Mouse (Mus musculus) cerebellum, adult 8-10 months (tissue): ENCODE results near the gene Ghitm.
"Not testable (repeated sequence)": the region's sequence is repeated elsewhere in the genome, so short reads cannot be mapped to it uniquely, and the experiment has no call there.

Experiments used
- DNase-seq: peaks from one replicate; pipeline ENCODE4 v3.0.0; 2022

Ghitm gene

DNA sequence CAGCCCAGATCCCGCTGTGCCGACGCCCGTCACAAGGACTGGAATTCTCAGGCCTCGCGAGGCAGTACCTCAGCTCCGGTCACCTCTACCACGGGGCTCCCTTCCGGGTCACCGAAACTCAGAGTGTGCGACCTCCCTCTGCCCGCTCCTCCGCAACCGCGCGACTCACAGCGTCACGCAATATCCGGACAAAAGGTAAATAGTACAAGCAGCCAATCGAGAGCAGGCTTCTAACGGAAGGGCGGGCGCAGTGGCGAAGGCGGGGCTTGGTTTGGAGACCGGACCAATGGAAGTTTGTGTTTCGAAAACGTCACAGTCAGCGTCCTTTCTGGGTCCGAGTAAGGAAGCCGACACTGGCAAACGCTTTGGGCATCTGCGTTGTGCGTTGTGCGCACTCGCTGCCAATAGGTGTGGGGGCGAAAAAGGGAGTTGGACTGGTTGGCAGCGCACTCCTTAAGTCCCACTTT, at the start of gene Ghitm:
Gene Ghitm (minus strand): TSS at position 146 of the 467 bp plus-strand sequence.
- peak; percentile 97 for DNase-seq

DNA sequence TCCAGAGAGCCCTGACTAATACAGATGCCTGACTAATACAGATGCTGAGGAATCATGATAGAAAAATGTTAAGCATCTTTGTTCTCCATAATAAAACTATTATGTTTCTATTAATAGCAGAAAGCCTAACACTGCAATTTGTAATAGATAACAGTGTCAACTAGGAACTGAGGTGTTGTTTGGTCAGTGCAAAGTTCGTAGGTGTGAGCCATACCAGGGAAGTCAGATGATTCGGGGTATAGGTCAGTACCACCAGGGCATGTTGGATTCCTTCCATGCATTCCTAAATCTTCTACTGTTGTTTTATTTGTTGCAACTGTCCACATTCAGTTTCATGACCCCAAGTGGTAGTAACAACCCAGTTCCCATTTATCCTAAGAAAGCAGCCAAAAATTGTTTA, 49.8 kb upstream of the Ghitm start:
- DNase-seq, result no peak

DNA sequence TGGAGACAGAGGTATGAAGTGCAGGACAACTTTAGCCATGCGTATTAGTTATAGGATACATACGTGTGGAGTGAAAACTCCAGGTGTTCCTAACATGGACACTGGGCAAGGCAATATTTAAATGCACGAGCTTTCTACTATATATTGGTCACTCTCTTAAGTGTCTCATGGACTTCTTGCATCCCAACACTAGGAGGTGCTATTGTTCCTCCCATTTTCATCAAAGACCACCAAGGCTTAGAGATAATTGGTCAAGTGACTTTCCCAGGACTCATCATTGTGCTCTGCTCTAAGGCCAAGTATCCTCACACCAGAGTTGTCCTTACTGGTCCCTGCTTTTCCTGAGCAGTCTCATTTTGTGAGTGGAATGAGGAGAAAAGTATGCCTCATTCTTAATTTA, 39.4 kb upstream of the Ghitm start:
- no peak for DNase-seq

DNA sequence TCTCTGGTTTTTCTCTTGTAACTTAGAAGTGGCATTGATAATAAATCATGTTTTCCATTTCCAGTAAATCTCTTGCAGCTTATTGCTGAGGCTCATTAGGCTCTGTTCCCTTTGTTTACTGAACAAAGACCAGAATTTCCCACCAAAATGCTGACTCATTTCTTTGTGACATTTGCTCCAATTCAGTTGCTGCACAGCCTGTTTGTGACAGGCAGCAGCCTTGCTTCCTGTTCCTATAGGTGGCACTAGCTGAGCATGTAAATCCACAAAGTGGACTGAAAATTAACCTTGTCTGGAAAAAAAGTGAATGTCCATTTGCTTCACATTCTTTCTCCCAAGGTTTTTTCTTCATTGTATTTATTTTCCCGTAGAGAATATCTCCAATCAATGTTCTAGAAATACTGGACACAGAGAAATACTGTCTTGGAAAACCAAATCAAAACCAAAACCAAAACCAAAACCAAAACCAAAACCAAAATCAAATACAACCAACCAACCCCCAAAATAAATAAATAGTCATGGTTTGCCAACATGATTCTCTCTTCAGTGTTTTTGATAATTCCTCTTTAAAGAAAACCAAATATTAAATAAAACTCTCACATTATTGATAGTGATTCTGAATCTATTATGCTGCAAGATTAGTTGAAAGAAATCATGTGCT, 30.3 kb upstream of the Ghitm start:
- DNase-seq, result no peak

DNA sequence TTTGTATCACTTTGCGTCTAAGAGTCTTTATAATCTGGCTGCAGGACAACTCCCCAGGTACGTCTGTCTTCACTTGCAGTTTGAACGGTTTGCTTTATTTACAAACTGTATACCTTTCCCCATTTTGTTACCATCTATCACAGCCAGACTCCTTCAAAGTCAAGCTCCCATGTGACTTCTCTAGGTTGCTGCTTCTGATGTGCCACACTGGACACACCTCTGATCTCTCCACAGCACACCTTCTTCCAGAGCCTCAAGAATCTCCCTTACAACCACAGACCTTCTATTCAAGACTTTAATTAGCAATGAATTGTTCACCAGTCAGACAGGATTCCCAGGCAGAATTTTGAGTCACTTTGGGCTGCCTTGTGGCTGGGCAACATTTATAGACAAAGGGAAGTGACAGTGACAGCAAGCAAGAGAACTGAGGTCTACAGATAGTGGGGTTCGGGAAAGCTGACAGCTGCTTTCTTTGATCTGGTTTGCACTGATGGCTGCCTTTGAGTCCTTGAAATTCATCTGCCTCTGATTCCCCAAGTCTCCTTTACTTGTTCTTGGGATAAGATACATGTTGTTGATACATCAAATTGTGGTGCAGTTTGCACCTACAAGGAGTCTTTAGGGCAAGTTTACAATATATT, 29.4 kb upstream of the Ghitm start:
- no peak for DNase-seq

DNA sequence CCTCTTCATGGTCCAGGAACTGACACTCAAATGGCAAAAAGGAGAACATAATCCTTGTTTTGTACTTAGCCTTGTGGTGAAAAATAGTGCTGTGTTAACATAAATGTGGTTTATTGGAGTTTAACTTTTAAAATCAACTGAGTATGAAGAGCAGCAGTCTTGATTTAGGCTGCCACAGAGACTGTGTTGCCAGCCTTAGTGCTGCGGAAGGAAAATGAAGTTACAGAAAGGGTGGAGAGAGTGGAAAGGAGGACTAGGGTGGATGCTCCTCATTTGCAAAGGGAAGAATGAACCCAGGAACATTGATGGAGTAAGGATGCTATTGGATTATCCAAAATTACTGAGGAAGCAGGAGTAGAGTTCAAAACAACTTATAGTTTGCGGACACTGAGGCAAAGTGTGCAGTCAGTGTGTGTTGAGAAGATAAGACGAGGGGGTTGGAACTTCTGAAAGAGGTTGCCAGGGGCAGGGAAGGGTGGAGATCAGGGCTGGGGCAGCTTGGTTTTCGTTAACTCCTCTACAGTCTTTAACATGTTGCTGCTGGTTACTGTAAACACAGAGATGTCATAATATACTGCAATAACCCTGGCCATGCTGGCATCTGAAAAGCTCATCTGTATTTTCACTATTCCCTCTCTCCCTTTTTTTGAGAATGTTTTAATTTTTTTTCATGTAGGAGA, 28.3 kb upstream of the Ghitm start:
- no peak for DNase-seq

DNA sequence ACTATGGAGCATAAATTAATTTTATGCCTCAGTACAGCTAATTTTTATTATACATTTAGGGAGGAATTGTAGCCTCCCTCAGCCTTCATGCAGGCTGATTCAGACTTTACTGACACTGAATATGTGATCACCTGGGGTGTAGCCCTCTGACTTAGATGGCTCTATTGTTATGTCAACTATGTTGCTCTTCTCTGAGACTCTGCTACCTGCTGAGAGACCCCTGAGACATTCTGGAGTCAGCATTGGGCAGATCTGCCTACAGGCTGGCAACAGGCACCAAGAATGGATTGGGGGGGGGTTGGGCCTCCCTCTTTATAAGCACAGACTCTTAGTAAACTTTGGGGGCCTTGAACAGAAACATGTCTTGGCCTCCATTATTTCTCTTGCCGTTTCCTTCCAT, 19.3 kb upstream of the Ghitm start:
- DNase-seq, result no peak

DNA sequence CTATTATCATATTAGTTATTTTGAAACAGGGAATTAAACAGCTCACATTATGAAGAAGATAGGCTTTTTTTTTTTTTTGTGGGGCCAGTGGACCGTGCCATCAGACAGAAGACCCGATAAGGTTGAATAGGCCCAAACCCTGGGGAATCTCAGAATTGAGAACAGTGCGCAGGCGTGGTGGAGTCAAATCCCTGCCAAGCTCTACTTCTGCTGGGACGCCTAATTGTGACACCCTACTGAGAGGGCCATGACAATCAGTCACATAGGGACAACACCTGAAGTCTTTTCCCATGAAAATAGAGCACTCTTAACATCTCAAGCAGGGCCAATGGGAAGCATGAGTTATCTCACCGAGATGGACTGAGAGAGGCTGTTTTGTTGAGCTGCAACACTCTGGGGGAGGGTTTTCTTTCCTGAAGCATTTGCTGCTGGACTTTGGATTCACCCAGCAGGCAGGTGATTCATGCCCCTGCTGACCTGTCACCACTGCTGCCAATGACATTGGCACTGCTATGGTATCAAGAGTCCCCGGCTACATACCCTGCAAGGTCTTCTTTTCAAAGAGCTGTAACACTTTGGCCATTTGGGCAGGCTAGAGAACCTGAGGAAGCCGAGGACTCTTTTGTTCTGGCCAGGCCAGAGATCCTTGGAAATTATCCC, 4.1 kb upstream of the Ghitm start:
- no peak for DNase-seq

DNA sequence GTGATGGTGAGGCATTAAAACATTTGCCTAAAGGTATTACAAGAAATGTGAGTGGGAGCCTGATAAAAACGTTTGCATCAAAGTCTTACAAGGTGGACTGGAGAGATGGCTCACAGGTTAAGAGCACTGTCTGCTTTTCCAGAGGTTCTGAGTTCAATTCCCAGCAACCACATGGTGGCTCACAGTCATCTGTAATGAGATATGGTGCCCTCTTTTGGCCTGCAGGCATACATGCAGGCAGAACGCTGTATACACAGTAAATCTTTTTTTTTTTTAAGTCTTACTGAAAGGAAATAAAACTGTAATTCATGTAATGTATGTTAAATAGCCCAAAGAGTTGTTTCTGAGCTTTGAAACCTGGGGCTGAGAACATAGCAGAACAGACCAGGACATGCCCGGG, 2.5 kb upstream of the Ghitm start:
- DNase-seq, result not testable (repeated sequence)

DNA sequence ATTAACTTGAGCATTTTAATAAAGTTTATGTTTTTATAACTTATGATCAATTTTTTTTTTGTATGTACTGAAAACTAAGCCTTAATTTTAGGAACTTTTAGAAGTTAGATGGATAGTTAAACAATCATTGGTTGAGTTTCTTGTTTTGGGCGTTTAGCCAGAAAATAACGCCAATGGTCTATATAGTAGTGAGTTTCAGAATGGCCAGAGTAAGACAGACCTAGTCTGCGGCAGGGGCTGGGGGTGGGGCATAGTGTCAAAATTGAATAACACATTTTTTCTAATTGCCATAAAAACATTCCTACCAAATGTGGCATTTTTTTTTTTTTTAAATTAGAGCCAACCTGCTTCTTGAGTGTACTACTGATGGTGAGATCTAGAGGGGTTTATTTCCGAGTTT, 1.0 kb upstream of the Ghitm start:
- no peak for DNase-seq

DNA sequence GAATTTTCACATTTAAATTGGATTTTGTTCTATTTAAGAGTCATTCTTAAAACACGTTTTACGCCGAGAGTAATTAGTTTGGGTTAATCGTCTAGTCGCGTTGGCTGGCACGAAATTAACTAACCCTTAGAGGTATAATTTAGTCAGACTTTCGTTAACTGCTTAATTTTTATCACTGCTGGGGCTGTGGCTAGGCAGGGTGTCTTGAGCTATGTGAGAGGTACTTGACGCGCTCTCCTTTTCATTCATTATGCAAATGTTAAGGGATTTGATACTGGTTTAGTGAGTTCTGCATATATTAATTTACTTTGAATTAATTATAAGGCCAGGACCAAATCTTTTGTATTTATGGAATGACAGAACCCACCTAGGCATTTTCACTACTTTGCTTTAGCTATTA, 599 bp upstream of the Ghitm start:
- no peak for DNase-seq

DNA sequence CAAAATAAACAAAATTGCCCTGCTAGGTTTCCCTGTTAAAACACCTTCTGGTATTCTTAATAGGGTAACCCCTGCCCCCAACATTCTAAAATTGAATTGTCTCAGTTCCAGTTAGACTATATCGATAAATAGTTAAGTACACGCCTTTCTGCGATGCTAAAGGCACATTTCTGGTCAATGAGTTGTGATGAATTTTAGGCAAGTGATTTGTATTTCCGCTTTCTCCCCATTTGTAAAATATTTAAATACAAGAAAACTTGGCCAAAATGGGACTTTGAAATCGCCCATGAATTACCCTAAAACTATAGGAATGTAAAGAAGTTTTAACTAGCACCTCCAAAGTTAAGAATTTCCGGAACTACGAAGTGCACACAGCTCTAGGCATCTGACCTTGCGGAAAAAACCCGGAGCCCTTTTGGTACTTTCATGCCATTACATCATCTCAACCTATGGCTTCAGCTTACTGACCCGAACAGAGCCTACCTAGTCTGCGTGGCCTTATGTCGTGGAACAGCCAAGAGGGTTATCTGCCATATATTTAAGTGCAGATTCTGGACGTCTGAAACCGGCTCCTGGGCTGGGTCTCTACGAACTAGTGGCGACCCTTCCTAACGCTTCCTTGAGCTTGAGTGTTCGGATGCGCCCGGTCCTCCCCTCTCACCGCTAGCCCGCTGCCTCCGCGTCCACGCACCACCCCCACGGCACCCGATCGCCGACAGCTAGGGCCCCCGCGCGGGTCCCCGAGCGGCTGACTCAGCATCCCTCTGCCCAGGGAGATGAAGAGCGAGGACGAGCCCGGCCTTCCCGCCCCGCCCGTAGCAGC, 557 bp downstream of the Ghitm start:
- no peak for DNase-seq

DNA sequence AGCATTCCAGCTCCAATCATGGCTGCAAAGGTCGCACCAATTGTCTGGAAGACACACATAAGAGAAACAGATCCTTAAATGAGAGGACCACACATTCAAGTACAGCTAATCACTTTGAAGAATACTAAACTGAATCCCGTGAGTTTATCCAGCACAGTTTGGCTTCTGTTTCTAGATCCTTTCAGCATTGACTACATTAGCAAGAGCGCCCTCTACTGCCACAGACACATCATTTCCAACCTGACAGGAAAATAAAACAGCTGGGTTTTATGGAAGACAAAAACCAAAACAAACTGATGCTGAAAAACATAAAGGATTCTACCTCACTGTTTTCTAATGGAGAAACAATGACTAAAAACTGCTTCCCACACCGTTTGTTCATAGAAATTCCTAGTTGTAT, 7.4 kb downstream of the Ghitm start:
- DNase-seq, result peak; percentile 31

DNA sequence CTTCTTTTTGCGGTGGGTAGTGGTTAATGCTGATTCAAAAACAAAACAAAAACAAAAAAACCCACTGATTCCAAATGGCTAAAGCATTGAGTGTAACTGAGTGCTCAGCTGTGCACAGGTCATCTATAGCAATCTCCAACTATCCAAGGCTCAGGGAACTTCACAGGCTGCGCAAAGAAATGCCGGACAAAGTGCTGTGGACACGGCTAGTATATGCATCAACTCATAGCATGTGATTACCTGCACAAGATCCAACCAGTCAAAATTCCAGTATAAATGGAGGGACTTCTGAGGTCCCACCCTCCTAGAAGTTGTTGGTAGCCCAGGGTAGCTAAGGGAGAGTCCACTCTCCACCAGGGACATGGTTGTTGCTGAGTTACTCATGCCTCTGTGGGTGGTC, 15.8 kb downstream of the Ghitm start:
- no peak for DNase-seq

DNA sequence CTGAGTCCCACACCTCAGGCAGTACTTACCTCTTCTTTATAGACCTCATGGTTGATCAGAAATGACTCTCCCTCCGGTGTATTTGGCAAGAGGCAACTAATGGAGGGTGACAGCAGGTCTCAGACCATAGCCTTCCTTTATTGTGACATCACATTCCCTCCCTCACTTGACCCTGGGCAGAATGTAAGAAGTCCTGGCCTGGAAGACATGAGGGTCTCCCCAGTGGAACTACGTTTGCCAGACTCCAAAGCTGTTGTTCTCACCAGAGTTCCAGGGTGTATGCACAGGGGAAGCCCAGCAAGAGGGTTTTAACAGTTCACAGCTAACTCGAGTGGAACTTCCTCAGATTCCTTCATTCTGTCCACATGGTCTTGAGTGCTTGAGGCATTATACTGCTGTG, 21.1 kb downstream of the Ghitm start, which contains the start of gene 2610528A11Rik:
Gene 2610528A11Rik (minus strand): TSS at position 101 of the 400 bp plus-strand sequence.
- no peak for DNase-seq

DNA sequence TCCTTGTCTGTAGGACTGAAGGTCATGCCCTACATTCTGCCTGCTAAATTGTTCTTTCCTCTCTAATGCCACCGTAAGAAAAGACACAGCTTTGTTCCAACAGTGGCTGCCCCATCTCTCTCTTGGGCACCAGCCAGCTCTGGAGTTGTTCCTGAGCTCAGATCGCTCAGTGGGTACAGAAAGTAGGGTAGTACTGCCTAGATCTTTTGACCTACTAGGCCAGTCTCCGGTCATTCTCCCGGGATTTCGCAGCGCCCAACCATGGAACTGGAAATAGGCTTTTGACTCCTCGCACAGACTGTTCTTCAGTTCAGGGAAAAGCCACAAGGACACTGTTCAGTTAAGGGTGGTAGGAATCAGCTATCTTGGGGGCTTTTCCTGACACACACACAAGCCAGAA, 22.1 kb downstream of the Ghitm start:
- no peak for DNase-seq

DNA sequence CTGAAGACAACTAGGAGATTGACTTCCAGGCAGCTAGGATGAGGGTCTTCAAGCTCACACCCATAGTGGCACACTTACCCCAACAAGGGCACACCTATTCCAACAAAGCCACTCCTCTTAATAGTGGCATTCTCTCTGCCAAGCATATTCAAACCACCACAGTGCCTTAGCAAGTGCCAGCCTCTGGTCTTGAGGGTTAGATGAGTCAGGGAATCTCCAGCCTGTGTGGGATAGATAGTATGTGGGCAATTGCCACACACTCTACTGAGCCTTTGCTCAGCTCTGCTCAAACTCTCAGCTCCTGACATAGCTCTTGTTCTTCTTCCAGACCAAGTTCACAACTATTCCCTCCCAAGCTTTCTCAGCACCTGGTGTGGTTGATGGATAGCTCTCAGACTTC, 23.7 kb downstream of the Ghitm start:
- DNase-seq, result no peak

DNA sequence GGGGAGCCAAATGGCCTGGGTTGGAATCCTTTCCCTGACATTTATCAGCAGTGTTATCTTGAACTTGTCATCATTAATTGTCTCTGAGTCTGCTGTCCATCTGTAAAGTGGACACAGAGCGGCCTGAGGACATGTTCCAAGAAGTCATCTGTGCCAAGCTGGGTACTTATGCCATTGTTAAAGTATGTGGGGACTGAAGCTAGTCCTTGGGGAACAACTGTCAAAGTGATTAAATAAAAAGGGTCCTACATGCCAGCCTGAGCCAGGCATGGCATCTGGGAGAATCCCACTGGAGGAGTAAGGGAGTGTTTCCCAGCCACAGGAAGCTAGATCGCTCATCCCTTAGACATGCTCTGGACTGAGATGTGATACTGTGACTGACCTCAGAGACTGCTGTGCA, 24.6 kb downstream of the Ghitm start:
- no peak for DNase-seq

DNA sequence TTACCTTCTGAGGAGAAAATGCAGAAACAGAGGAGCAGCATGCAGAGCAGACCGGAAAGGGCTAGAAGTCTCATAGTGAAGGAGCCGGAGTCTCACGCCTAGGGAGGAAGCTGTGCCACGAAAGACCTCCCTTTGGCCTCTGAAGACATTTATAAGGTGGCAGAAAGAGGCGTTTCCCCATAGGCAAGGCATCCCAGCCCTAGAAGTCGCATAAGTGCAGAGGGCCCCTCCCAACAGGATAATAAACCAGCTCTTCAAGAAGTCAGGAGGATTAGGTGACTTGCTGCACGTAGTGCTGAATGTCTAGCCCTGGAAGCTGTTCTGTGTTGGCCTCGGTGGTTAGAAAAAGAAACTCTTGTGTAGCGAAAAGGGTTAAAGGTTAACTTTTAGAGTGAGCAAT, 25.1 kb downstream of the Ghitm start:
- DNase-seq, result no peak

DNA sequence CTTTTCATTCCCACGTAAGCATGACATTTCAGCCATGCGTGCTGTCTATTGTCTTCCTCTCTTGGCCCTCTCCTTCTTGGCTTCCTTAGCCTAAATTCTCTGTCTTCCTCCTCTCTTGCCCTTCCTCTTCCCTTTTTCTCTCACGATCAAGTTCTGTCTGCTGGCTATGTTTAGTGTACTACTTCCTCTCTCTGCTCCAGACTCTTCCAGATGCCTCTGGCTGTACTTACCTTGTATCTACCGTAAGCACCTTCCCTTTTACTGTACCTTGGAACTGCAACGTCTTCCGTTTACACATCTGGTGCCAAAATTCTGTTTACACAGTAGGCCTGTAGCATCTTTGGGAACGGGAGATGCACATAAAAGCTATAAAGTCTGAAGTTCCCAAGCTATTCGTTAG, 25.6 kb downstream of the Ghitm start:
- DNase-seq, result no peak

DNA sequence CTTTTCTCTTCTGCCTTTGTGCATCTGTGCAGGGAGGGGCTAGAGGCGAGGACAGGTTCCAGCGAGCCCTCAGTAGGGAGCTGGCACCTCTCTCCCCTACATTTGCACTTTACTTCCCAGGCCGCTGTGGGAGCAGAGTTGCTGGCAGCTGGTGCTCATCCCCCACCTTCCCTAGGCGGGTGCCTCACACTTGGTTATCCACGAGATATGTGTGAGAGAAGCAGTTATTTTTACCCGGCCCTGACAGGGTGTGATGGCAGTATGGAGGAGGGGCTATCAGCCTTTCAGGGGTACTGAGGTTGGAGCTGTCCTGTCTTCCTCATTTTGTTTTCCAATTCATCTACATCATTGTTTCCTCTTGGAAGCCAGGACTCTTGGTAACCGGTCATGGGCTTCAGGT, 29.2 kb downstream of the Ghitm start:
- no peak for DNase-seq

DNA sequence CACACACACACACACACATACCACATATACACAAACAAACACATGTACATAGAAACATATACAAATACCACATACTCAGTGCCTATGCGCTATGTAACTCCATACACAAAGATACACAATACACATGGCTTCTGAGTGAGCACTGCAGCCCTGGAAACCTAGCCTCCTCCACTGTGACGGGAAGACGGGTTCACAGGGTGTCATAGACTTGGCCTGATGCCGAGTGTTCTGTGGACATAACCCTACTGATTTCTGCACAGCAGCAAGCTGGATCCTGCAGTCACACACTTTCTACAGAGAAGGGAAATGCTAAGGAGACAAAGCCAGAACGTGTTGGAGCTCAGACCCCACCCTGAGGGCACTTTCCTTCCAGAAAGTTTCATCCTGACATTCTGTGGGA, 30.3 kb downstream of the Ghitm start:
- no peak for DNase-seq

DNA sequence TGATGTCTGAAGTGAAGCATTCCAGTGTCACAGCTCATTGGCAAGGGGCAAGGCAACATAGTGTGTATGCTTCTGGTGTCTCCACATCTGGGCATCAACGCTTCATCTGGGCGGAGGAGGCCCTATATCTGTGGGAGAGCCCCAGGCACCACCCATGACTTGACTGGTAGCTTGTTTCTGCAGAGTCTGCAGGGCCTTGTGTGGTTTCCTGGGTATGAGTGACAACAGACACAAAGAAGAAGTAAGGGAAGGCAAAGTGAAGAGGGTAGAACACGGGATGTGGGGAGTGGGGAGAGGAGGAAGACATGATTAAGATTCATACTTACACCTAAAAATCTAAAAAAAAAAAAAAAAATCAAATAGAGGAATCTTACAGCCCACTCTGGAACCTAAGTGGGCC, 32.6 kb downstream of the Ghitm start:
- DNase-seq, result no peak
